Mouse (Mus musculus): ENCODE results near the gene Dtl. TPM values are rescaled to one million over a fixed set of nuclear protein-coding genes. Genes with fewer than 3 reads are reported as not detected.

The Dtl gene
- polyA plus RNA-seq, 1 experiment from 2014 or later = 3.4 TPM

- WGBS = 88% methylated on average over 9 of the region's 9 CpGs
- no peak for ATAC-seq
- H3K9me3 ChIP-seq (replicated peaks; ENCODE audit: control insufficient read depth, low read length, poor library complexity, severe bottlenecking) = no peaks in the 10 kb centered on the region
- no peak overlapping the region for H3K27ac ChIP-seq (ENCODE audit: low read length)
- no peak overlapping the region for H3K9ac ChIP-seq (ENCODE audit: low read depth, low read length)
- H3K36me3 ChIP-seq (ENCODE audit: control insufficient read depth, insufficient read depth, low read length) = peaks cover 44% of the 10 kb centered on the region
- no peaks in the 10 kb centered on the region for H3K27me3 ChIP-seq (ENCODE audit: control insufficient read depth, insufficient read depth, low read depth, low read length)
- H3K4me2 ChIP-seq (ENCODE audit: low read length) = no peak overlapping the region
- H3K4me3 ChIP-seq (ENCODE audit: low read depth, low read length) = no peak overlapping the region
- no peaks in the 10 kb centered on the region for H3K4me1 ChIP-seq (ENCODE audit: control insufficient read depth, insufficient read depth, low read length)
Observed at GRCm38 (mm10) chr1:191611686-191612085, 36.3 kb upstream of the Dtl start.

- 96% methylated on average over 7 of the region's 7 CpGs for WGBS
- no peak overlapping the region for H3K4me2 ChIP-seq (ENCODE audit: low read length)
Observed at GRCm38 (mm10) chr1:191610357-191610756, 35.0 kb upstream of the Dtl start.

DNA sequence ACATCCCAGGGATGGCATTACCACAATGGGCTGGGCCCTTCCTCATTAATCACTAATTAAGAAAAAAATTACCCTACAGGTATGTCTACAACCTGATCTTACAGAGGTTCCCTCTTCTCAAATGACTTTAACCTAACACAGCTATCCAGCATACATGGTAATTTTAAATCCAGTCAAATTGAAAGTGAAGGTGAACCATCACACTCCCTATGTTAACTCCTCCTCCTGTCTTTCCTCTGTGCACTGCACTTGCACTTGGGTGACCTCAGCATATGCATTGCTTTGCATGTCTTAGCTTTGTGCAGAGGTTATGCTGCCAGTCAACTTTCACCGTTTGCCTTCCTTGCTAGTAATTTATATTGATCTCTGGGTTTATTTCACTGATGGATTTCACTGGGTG lies 34.2 kb upstream of the Dtl start:
- H3K4me2 ChIP-seq (ENCODE audit: low read length) = no peak overlapping the region
- H3K9me3 ChIP-seq (replicated peaks; ENCODE audit: control insufficient read depth, low read length, poor library complexity, severe bottlenecking) = no peaks in the 10 kb centered on the region
- no peak overlapping the region for H3K9ac ChIP-seq (ENCODE audit: low read depth, low read length)
- no peak for ATAC-seq
- H3K4me3 ChIP-seq (ENCODE audit: low read depth, low read length) = no peak overlapping the region
- H3K27ac ChIP-seq (ENCODE audit: low read length) = no peak overlapping the region
- no peaks in the 10 kb centered on the region for H3K27me3 ChIP-seq (ENCODE audit: control insufficient read depth, insufficient read depth, low read depth, low read length)
- WGBS = 91% methylated on average over 1 of the region's 1 CpGs
- H3K4me1 ChIP-seq (ENCODE audit: control insufficient read depth, insufficient read depth, low read length) = no peaks in the 10 kb centered on the region
- peaks cover 37% of the 10 kb centered on the region for H3K36me3 ChIP-seq (ENCODE audit: control insufficient read depth, insufficient read depth, low read length)

More at GRCm38 (mm10) chr1:191610357-191610756, 35.0 kb upstream of the Dtl start:
- no peak overlapping the region for H3K27ac ChIP-seq (ENCODE audit: low read length)
- H3K36me3 ChIP-seq (ENCODE audit: control insufficient read depth, insufficient read depth, low read length) = peaks cover 43% of the 10 kb centered on the region
- H3K4me3 ChIP-seq (ENCODE audit: low read depth, low read length) = no peak overlapping the region
- H3K4me1 ChIP-seq (ENCODE audit: control insufficient read depth, insufficient read depth, low read length) = no peaks in the 10 kb centered on the region
- H3K9ac ChIP-seq (ENCODE audit: low read depth, low read length) = no peak overlapping the region
- ATAC-seq = no peak
- no peaks in the 10 kb centered on the region for H3K9me3 ChIP-seq (replicated peaks; ENCODE audit: control insufficient read depth, low read length, poor library complexity, severe bottlenecking)
- no peaks in the 10 kb centered on the region for H3K27me3 ChIP-seq (ENCODE audit: control insufficient read depth, insufficient read depth, low read depth, low read length)

- no peak overlapping the region for H3K9ac ChIP-seq (ENCODE audit: low read depth, low read length)
- H3K27ac ChIP-seq (ENCODE audit: low read length) = no peak overlapping the region
- peaks cover 35% of the 10 kb centered on the region for H3K36me3 ChIP-seq (ENCODE audit: control insufficient read depth, insufficient read depth, low read length)
- no peaks in the 10 kb centered on the region for H3K9me3 ChIP-seq (replicated peaks; ENCODE audit: control insufficient read depth, low read length, poor library complexity, severe bottlenecking)
- 95% methylated on average over 6 of the region's 6 CpGs for WGBS
- H3K4me2 ChIP-seq (ENCODE audit: low read length) = no peak overlapping the region
- ATAC-seq = no peak
- H3K27me3 ChIP-seq (ENCODE audit: control insufficient read depth, insufficient read depth, low read depth, low read length) = no peaks in the 10 kb centered on the region
- H3K4me1 ChIP-seq (ENCODE audit: control insufficient read depth, insufficient read depth, low read length) = no peaks in the 10 kb centered on the region
- no peak overlapping the region for H3K4me3 ChIP-seq (ENCODE audit: low read depth, low read length)
Observed at GRCm38 (mm10) chr1:191609051-191609450, 33.7 kb upstream of the Dtl start.

DNA sequence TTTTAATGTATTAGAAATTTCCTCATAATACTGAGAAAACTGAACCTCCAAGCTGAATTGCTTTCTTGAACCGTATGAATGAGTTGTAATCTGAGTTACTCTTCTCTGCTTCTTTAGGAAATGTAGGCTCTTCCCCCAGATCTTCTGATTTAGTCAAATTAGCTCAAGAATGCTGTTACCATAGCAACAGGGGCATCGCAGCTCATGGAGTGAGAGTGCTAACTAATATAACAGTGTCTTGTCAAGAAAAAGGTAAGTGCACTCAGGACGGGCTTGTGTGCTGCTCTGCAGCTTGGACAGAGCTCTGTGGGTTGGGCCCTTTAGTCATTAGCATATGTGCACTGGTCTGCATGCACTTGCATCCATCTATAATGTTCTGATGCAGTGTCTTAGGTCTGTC lies 29.3 kb upstream of the Dtl start:
- Histone ChIP-seq H3K4me1 (ENCODE audit: control insufficient read depth, insufficient read depth, low read length) (no peaks in the 10 kb centered on the region), H3K4me2 (ENCODE audit: low read length) (no peak overlapping the region), H3K9me3 (replicated peaks; ENCODE audit: control insufficient read depth, low read length, poor library complexity, severe bottlenecking) (no peaks in the 10 kb centered on the region), H3K27ac (ENCODE audit: low read length) (no peak overlapping the region), H3K9ac (ENCODE audit: low read depth, low read length) (no peak overlapping the region), H3K4me3 (ENCODE audit: low read depth, low read length) (no peak overlapping the region), H3K36me3 (ENCODE audit: control insufficient read depth, insufficient read depth, low read length) (peaks cover 19% of the 10 kb centered on the region), H3K27me3 (ENCODE audit: control insufficient read depth, insufficient read depth, low read depth, low read length) (no peaks in the 10 kb centered on the region)
- ATAC-seq = no peak
- WGBS = 69% methylated on average over 3 of the region's 3 CpGs

GRCm38 (mm10) chr1:191599210-191599609 lies 23.9 kb upstream of the Dtl start:
- 93% methylated on average over 5 of the region's 5 CpGs for WGBS
- no peak overlapping the region for H3K4me2 ChIP-seq (ENCODE audit: low read length)
- H3K4me3 ChIP-seq (ENCODE audit: low read depth, low read length) = no peak overlapping the region
- H3K9ac ChIP-seq (ENCODE audit: low read depth, low read length) = no peak overlapping the region
- no peaks in the 10 kb centered on the region for H3K9me3 ChIP-seq (replicated peaks; ENCODE audit: control insufficient read depth, low read length, poor library complexity, severe bottlenecking)
- no peak overlapping the region for H3K27ac ChIP-seq (ENCODE audit: low read length)
- no peak for ATAC-seq
- no peaks in the 10 kb centered on the region for H3K27me3 ChIP-seq (ENCODE audit: control insufficient read depth, insufficient read depth, low read depth, low read length)
- H3K36me3 ChIP-seq (ENCODE audit: control insufficient read depth, insufficient read depth, low read length) = peaks cover 16% of the 10 kb centered on the region
- no peaks in the 10 kb centered on the region for H3K4me1 ChIP-seq (ENCODE audit: control insufficient read depth, insufficient read depth, low read length)

DNA sequence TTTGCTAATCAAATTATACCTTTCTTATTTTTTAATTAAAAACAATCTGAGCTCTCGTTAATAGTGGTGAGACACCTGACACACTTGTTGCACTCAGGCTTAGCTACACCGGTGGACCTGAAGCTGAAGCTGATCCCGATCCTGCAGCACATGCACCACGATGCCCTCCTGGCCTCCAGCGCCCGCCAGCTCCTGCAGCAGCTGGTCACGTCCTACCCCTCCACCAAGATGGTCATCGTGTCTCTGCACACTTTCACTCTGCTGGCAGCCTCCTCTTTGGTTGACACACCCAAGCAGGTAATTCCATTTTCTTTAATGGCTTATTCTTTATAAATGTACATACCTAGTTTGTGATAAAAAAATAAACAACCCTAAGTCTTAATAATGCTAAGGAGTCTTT lies 20.7 kb upstream of the Dtl start:
- Histone ChIP-seq H3K9ac (ENCODE audit: low read depth, low read length) (no peak overlapping the region), H3K4me1 (ENCODE audit: control insufficient read depth, insufficient read depth, low read length) (no peaks in the 10 kb centered on the region), H3K9me3 (replicated peaks; ENCODE audit: control insufficient read depth, low read length, poor library complexity, severe bottlenecking) (no peaks in the 10 kb centered on the region), H3K4me3 (ENCODE audit: low read depth, low read length) (no peak overlapping the region), H3K27me3 (ENCODE audit: control insufficient read depth, insufficient read depth, low read depth, low read length) (no peaks in the 10 kb centered on the region), H3K4me2 (ENCODE audit: low read length) (no peak overlapping the region), H3K36me3 (ENCODE audit: control insufficient read depth, insufficient read depth, low read length) (peaks cover 16% of the 10 kb centered on the region), H3K27ac (ENCODE audit: low read length) (no peak overlapping the region)
- 97% methylated on average over 8 of the region's 8 CpGs for WGBS
- ATAC-seq = no peak

DNA sequence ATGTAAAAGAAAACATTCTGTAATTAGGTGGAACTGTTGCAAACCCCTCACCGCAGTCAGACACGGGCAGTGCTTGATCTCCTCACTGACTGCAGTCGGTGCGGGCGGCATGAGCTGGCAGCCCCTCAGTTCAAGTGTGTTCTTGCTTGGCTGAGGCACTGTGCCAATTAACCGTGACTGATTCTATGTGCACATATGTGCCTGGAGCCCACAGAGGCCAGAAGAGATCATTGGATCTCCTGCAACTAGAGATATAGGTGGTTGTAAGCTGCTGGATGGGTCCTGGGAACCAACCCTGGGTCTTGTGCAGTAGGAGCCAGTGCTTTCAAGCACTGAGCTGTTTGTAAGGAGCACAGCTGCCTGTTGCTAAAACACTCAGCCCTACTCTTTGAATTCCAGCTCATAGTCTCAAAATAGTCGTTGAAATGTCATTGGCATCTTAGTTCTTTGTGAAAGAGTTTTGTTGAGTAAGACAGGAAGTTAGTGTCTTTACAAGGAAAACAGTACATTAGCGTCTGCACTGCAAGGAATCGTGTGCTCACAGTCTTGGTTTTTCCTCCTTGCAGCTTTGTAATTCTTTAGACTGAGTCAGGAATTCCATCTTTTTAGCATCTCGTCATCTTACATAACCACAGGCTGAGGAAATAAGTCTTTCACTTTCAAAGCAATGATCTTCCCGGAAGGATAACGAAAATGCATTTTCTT lies 16.8 kb upstream of the Dtl start:
- H3K9me3 ChIP-seq (replicated peaks; ENCODE audit: control insufficient read depth, low read length, poor library complexity, severe bottlenecking) = no peaks in the 10 kb centered on the region
- H3K9ac ChIP-seq (ENCODE audit: low read depth, low read length) = no peak overlapping the region
- 88% methylated on average over 12 of the region's 12 CpGs for WGBS
- no peak overlapping the region for H3K4me3 ChIP-seq (ENCODE audit: low read depth, low read length)
- ATAC-seq = no peak
- no peaks in the 10 kb centered on the region for H3K4me1 ChIP-seq (ENCODE audit: control insufficient read depth, insufficient read depth, low read length)
- H3K27me3 ChIP-seq (ENCODE audit: control insufficient read depth, insufficient read depth, low read depth, low read length) = no peaks in the 10 kb centered on the region
- no peak overlapping the region for H3K4me2 ChIP-seq (ENCODE audit: low read length)
- peaks cover 20% of the 10 kb centered on the region for H3K36me3 ChIP-seq (ENCODE audit: control insufficient read depth, insufficient read depth, low read length)
- no peak overlapping the region for H3K27ac ChIP-seq (ENCODE audit: low read length)

- H3K36me3 ChIP-seq (ENCODE audit: control insufficient read depth, insufficient read depth, low read length) = peaks cover 13% of the 10 kb centered on the region
- 97% methylated on average over 2 of the region's 2 CpGs for WGBS
Observed at GRCm38 (mm10) chr1:191588749-191589148, 13.4 kb upstream of the Dtl start.

More at GRCm38 (mm10) chr1:191588749-191589148, 13.4 kb upstream of the Dtl start:
- no peak overlapping the region for H3K4me3 ChIP-seq (ENCODE audit: low read depth, low read length)
- no peaks in the 10 kb centered on the region for H3K4me1 ChIP-seq (ENCODE audit: control insufficient read depth, insufficient read depth, low read length)
- no peak overlapping the region for H3K4me2 ChIP-seq (ENCODE audit: low read length)
- H3K27ac ChIP-seq (ENCODE audit: low read length) = no peak overlapping the region
- no peak overlapping the region for H3K9ac ChIP-seq (ENCODE audit: low read depth, low read length)
- no peaks in the 10 kb centered on the region for H3K27me3 ChIP-seq (ENCODE audit: control insufficient read depth, insufficient read depth, low read depth, low read length)
- ATAC-seq = no peak
- H3K9me3 ChIP-seq (replicated peaks; ENCODE audit: control insufficient read depth, low read length, poor library complexity, severe bottlenecking) = no peaks in the 10 kb centered on the region

All from midbrain, embryonic 16.5 days (tissue).